Mouse (Mus musculus): ENCODE measurements around the gene Grip1. TPM values are rescaled to one million over a fixed set of nuclear protein-coding genes. Genes with fewer than 3 reads are reported as not detected.

Gene Grip1
- polyA plus RNA-seq, 1 experiment from 2014 or later, result 4.8 TPM

GRCm38 (mm10) chr10:119885563-119885962, 431.9 kb downstream of the Grip1 start:
- 77% methylated on average over 6 of the region's 6 CpGs for WGBS
- no peak overlapping the region for H3K27ac ChIP-seq (replicated peaks)
- no peaks in the 10 kb centered on the region for H3K27me3 ChIP-seq
- H3K4me3 ChIP-seq (replicated peaks), result no peak overlapping the region
- H3K36me3 ChIP-seq, result no peaks in the 10 kb centered on the region
- ATAC-seq (ENCODE audit: insufficient number of reproducible peaks, low FRiP score, low TSS enrichment, low read depth), result no peak
- no peaks in the 10 kb centered on the region for H3K4me1 ChIP-seq
- H3K4me2 ChIP-seq (replicated peaks), result no peak overlapping the region
- H3K9ac ChIP-seq, result no peak overlapping the region
- H3K9me3 ChIP-seq (replicated peaks), result no peaks in the 10 kb centered on the region

DNA sequence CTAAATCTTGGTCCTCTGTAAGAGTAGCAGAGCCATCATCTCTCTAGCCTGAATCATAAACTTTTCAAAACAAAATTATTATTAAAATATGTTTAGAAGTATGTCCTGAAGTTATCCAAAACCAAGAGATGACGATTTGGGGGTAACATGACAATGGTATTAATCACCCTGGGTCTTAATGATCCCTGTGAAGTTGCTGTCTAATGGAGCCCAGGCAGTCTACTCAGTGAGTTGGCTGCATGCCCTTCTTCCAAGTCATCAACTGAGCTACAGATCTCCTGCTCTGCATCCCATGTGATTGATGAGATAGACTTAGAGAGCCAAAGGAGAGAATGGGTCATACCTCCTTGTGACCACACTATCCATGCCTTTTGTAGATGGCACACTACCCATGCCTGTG, 433.1 kb downstream of the Grip1 start:
- H3K4me3 ChIP-seq (replicated peaks), result no peak overlapping the region
- H3K9me3 ChIP-seq (replicated peaks), result no peaks in the 10 kb centered on the region
- H3K27ac ChIP-seq (replicated peaks), result no peak overlapping the region
- ATAC-seq (ENCODE audit: insufficient number of reproducible peaks, low FRiP score, low TSS enrichment, low read depth), result no peak
- WGBS, result 66% methylated on average over 1 of the region's 1 CpGs
- H3K27me3 ChIP-seq, result no peaks in the 10 kb centered on the region
- H3K9ac ChIP-seq, result no peak overlapping the region
- H3K36me3 ChIP-seq, result no peaks in the 10 kb centered on the region
- no peak overlapping the region for H3K4me2 ChIP-seq (replicated peaks)
- H3K4me1 ChIP-seq, result no peaks in the 10 kb centered on the region

GRCm38 (mm10) chr10:119902754-119903153, 449.1 kb downstream of the Grip1 start:
- H3K27ac ChIP-seq (replicated peaks), result no peak overlapping the region
- ATAC-seq (ENCODE audit: insufficient number of reproducible peaks, low FRiP score, low TSS enrichment, low read depth), result no peak
- no peak overlapping the region for H3K4me2 ChIP-seq (replicated peaks)
- H3K9me3 ChIP-seq (replicated peaks), result no peaks in the 10 kb centered on the region
- H3K36me3 ChIP-seq, result no peaks in the 10 kb centered on the region
- 67% methylated on average over 4 of the region's 4 CpGs for WGBS
- H3K9ac ChIP-seq, result no peak overlapping the region
- no peak overlapping the region for H3K4me3 ChIP-seq (replicated peaks)
- H3K4me1 ChIP-seq, result no peaks in the 10 kb centered on the region
- H3K27me3 ChIP-seq, result no peaks in the 10 kb centered on the region

GRCm38 (mm10) chr10:119906869-119907268, 453.2 kb downstream of the Grip1 start:
- Histone ChIP-seq H3K4me3 (replicated peaks) (no peak overlapping the region), H3K27ac (replicated peaks) (no peak overlapping the region), H3K27me3 (no peaks in the 10 kb centered on the region), H3K9me3 (replicated peaks) (no peaks in the 10 kb centered on the region), H3K4me1 (no peaks in the 10 kb centered on the region), H3K36me3 (no peaks in the 10 kb centered on the region), H3K9ac (no peak overlapping the region), H3K4me2 (replicated peaks) (no peak overlapping the region)
- WGBS, result 60% methylated on average over 7 of the region's 7 CpGs
- ATAC-seq (ENCODE audit: insufficient number of reproducible peaks, low FRiP score, low TSS enrichment, low read depth), result no peak

GRCm38 (mm10) chr10:119917995-119918394, 464.4 kb downstream of the Grip1 start:
- 84% methylated on average over 9 of the region's 9 CpGs for WGBS
- H3K27ac ChIP-seq (replicated peaks), result no peak overlapping the region

DNA sequence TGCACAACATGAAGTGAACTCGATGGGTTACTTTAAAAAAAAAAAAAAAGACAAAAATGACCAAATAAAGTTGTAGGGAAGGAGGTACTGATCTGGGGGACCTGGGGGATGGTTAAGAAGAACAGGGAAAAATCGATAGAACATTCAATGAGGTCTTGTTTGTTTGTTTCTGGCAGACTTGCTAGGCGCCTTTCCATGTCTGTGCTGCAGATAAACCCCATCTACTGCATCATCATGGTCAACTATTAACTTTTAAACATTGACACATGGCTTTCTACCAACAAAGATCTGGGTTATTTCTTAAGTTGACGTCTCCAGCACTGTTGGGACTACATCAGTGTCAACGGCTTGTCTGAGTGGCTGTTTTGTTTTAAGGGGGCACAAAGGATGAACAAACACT, 474.3 kb downstream of the Grip1 start:
- no peak overlapping the region for H3K4me3 ChIP-seq (replicated peaks)
- H3K9me3 ChIP-seq (replicated peaks), result no peaks in the 10 kb centered on the region
- no peak overlapping the region for H3K4me2 ChIP-seq (replicated peaks)
- ATAC-seq (ENCODE audit: insufficient number of reproducible peaks, low FRiP score, low TSS enrichment, low read depth), result no peak
- no peak overlapping the region for H3K27ac ChIP-seq (replicated peaks)
- no peaks in the 10 kb centered on the region for H3K27me3 ChIP-seq
- H3K9ac ChIP-seq, result no peak overlapping the region
- WGBS, result 78% methylated on average over 5 of the region's 5 CpGs
- no peaks in the 10 kb centered on the region for H3K36me3 ChIP-seq
- no peaks in the 10 kb centered on the region for H3K4me1 ChIP-seq

More at GRCm38 (mm10) chr10:119917995-119918394, 464.4 kb downstream of the Grip1 start:
- Histone ChIP-seq H3K9me3 (replicated peaks) (no peaks in the 10 kb centered on the region), H3K9ac (no peak overlapping the region), H3K27me3 (no peaks in the 10 kb centered on the region), H3K4me3 (replicated peaks) (no peak overlapping the region), H3K4me2 (replicated peaks) (no peak overlapping the region), H3K4me1 (no peaks in the 10 kb centered on the region), H3K36me3 (no peaks in the 10 kb centered on the region)
- ATAC-seq (ENCODE audit: insufficient number of reproducible peaks, low FRiP score, low TSS enrichment, low read depth), result no peak

DNA sequence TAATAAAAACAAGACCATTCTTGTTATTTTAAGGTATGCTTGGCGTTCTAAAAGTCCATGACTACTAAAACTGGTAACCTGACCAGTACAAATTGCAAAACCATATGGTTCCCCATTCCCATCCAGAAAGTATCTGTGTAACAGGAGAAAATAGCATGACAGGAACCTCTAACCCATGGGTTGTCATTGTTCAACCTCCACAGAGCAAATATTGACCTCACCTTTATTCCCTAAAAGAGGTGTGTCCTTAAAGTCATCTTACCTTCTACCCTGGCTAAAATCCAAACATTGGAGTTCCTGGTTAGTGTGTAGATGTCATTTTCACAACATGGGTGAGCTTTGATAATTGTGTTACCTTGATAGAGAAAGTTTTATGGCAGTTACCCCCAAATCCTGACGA, 475.3 kb downstream of the Grip1 start:
- ATAC-seq (ENCODE audit: insufficient number of reproducible peaks, low FRiP score, low TSS enrichment, low read depth), result no peak
- Histone ChIP-seq H3K4me2 (replicated peaks) (no peak overlapping the region), H3K4me1 (no peaks in the 10 kb centered on the region), H3K27ac (replicated peaks) (no peak overlapping the region), H3K36me3 (no peaks in the 10 kb centered on the region), H3K4me3 (replicated peaks) (no peak overlapping the region), H3K9ac (no peak overlapping the region), H3K27me3 (no peaks in the 10 kb centered on the region), H3K9me3 (replicated peaks) (no peaks in the 10 kb centered on the region)
- 78% methylated on average over 2 of the region's 2 CpGs for WGBS

DNA sequence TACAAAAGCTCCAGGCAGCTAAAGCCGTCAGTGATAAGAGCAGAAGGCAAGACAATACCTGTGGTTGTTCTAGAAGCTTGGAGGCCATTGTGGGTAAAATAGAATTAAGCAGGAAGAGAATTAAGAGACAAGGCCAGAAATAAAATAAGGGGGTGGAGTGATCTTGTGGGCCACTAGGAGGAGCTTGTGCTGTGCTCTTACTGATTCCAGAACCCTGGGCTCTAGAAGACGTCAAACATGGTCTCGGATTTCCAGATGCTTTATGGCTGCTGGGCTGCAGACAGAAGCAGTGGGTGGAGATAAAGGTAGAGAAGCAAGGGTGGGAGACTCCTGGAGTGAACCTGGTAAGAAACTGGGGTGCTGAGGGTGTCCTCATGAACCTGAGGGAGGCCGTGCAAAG, 479.2 kb downstream of the Grip1 start:
- no peaks in the 10 kb centered on the region for H3K36me3 ChIP-seq
- ATAC-seq (ENCODE audit: insufficient number of reproducible peaks, low FRiP score, low TSS enrichment, low read depth), result no peak
- H3K4me1 ChIP-seq, result no peaks in the 10 kb centered on the region
- no peaks in the 10 kb centered on the region for H3K9me3 ChIP-seq (replicated peaks)
- H3K4me2 ChIP-seq (replicated peaks), result no peak overlapping the region
- H3K9ac ChIP-seq, result no peak overlapping the region
- no peak overlapping the region for H3K4me3 ChIP-seq (replicated peaks)
- H3K27me3 ChIP-seq, result no peaks in the 10 kb centered on the region
- 59% methylated on average over 4 of the region's 4 CpGs for WGBS
- H3K27ac ChIP-seq (replicated peaks), result no peak overlapping the region

- Histone ChIP-seq H3K4me1 (no peaks in the 10 kb centered on the region), H3K9me3 (replicated peaks) (no peaks in the 10 kb centered on the region), H3K27me3 (no peaks in the 10 kb centered on the region), H3K9ac (no peak overlapping the region), H3K27ac (replicated peaks) (no peak overlapping the region), H3K4me2 (replicated peaks) (no peak overlapping the region), H3K36me3 (no peaks in the 10 kb centered on the region), H3K4me3 (replicated peaks) (no peak overlapping the region)
- 91% methylated on average over 5 of the region's 5 CpGs for WGBS
- ATAC-seq (ENCODE audit: insufficient number of reproducible peaks, low FRiP score, low TSS enrichment, low read depth), result no peak
Observed at GRCm38 (mm10) chr10:119933362-119933761, 479.7 kb downstream of the Grip1 start.

DNA sequence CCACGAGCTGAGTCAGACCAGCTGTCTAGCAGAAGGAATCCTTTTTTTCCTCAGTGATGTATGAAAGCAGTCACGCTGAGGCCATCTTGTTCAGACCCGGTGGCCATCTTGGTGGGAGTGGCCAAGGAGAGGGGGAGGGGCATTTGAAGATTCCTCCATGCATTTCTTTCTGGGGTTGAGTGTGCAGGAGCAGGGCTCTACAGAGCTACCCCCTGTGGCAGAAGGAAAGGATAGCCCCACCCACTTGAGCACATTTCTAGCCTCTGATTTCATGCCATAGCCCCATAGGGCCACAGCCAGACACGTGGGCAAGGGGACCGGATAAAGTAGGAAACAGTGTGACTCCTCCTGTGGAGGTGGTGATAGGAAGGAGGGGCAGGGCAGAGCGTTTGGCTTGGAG, 481.6 kb downstream of the Grip1 start:
- ATAC-seq (ENCODE audit: insufficient number of reproducible peaks, low FRiP score, low TSS enrichment, low read depth), result no peak
- no peak overlapping the region for H3K27ac ChIP-seq (replicated peaks)
- no peaks in the 10 kb centered on the region for H3K9me3 ChIP-seq (replicated peaks)
- H3K4me2 ChIP-seq (replicated peaks), result no peak overlapping the region
- no peaks in the 10 kb centered on the region for H3K36me3 ChIP-seq
- WGBS, result 87% methylated on average over 6 of the region's 6 CpGs
- no peaks in the 10 kb centered on the region for H3K27me3 ChIP-seq
- H3K9ac ChIP-seq, result no peak overlapping the region
- no peak overlapping the region for H3K4me3 ChIP-seq (replicated peaks)
- H3K4me1 ChIP-seq, result no peaks in the 10 kb centered on the region

- H3K27me3 ChIP-seq, result no peaks in the 10 kb centered on the region
- no peaks in the 10 kb centered on the region for H3K4me1 ChIP-seq
- ATAC-seq (ENCODE audit: insufficient number of reproducible peaks, low FRiP score, low TSS enrichment, low read depth), result no peak
- H3K36me3 ChIP-seq, result no peaks in the 10 kb centered on the region
- no peak overlapping the region for H3K4me2 ChIP-seq (replicated peaks)
- H3K27ac ChIP-seq (replicated peaks), result no peak overlapping the region
- WGBS, result 83% methylated on average over 16 of the region's 16 CpGs
- H3K9me3 ChIP-seq (replicated peaks), result no peaks in the 10 kb centered on the region
- H3K4me3 ChIP-seq (replicated peaks), result no peak overlapping the region
- no peak overlapping the region for H3K9ac ChIP-seq
Observed at GRCm38 (mm10) chr10:119937481-119937880, 483.9 kb downstream of the Grip1 start.

GRCm38 (mm10) chr10:119943906-119944305, 490.3 kb downstream of the Grip1 start:
- no peak overlapping the region for H3K27ac ChIP-seq (replicated peaks)
- H3K4me2 ChIP-seq (replicated peaks), result no peak overlapping the region
- H3K4me1 ChIP-seq, result 0 out of 2 replicates have a peak, but pooled peaks cover 7% of the 10 kb centered on the region
- H3K4me3 ChIP-seq (replicated peaks), result no peak overlapping the region
- ATAC-seq (ENCODE audit: insufficient number of reproducible peaks, low FRiP score, low TSS enrichment, low read depth), result no peak; the same call in 1 of the 2 replicates
- H3K27me3 ChIP-seq, result no peaks in the 10 kb centered on the region
- H3K36me3 ChIP-seq, result no peaks in the 10 kb centered on the region
- H3K9me3 ChIP-seq (replicated peaks), result no peaks in the 10 kb centered on the region
- WGBS, result 58% methylated on average over 8 of the region's 8 CpGs
- H3K9ac ChIP-seq, result no peak overlapping the region
